Mouse (Mus musculus) kidney, embryonic 15.5 days (tissue): ENCODE measurements around the gene Arel1. TPM values are rescaled to one million over a fixed set of nuclear protein-coding genes. Genes with fewer than 3 reads are reported as not detected.

Experiments
- ATAC-seq: fragments of 200-750 bp; cut with Nextera tagmentation; replicated peaks from 2 replicates; pipeline ENCODE4 v1.8.0; 2017; ENCODE audit warnings: moderate TSS enrichment; ENCODE audit not compliant: low FRiP score
- H3K27ac ChIP-seq: fragments of 300-500 bp; sonication (generic); 2 replicates; pipeline ENCODE4 v1.5.1; 2015; ENCODE audit warnings: mild to moderate bottlenecking, inconsistent platforms
- H3K27me3 ChIP-seq: fragments of 300-500 bp; sonication (generic); 2 replicates; pipeline ENCODE4 v1.6.1; 2015; ENCODE audit warnings: inconsistent platforms
- H3K36me3 ChIP-seq: fragments of 300-500 bp; sonication (generic); 2 replicates; pipeline ENCODE4 v1.6.1; 2015; ENCODE audit warnings: inconsistent platforms
- H3K4me1 ChIP-seq: fragments of 300-500 bp; sonication (generic); 2 replicates; pipeline ENCODE4 v1.6.1; 2015; ENCODE audit warnings: inconsistent platforms
- H3K4me2 ChIP-seq: fragments of 300-500 bp; sonication (generic); 2 replicates; pipeline ENCODE4 v1.6.1; 2015; ENCODE audit warnings: moderate library complexity, mild to moderate bottlenecking, inconsistent platforms
- H3K4me3 ChIP-seq: fragments of 300-500 bp; sonication (generic); replicated peaks from 2 replicates; pipeline ENCODE4 v1.5.1; 2015; ENCODE audit warnings: mild to moderate bottlenecking, inconsistent platforms
- H3K9ac ChIP-seq: fragments of 300-500 bp; sonication (generic); 2 replicates; pipeline ENCODE4 v1.6.1; 2015; ENCODE audit warnings: mild to moderate bottlenecking, inconsistent platforms
- H3K9me3 ChIP-seq: fragments of 300-500 bp; sonication (generic); replicated peaks from 2 replicates; pipeline ENCODE4 v1.6.1; 2016; ENCODE audit warnings: inconsistent platforms
- WGBS: fragments of 180-500 bp; shearing (Covaris S2); methylation state at CpG from one replicate; pipeline ENCODE4 v1.1.7; 2015; ENCODE audit warnings: mixed read lengths; 5-methylcytosine and 5-hydroxymethylcytosine counted together
- polyA plus RNA-seq: library from polyadenylated mRNA; unstranded; fragments of >200 nt; fragmentation: Nextera tagmentation; extraction: Ambion mirVana; gene quantifications from 2 replicates; pipeline ENCODE4 v1.2.1, GENCODE M21; 2015

Gene Arel1
- polyA plus RNA-seq, 1 experiment from 2014 or later: 13.7 TPM

- 89% methylated on average over 9 of the region's 9 CpGs for WGBS
- H3K9me3 ChIP-seq: no peaks in the 10 kb centered on the region
Measured at GRCm38 (mm10) chr12:84944813-84945553, 25.7 kb downstream of the Arel1 start.

GRCm38 (mm10) chr12:84944150-84944812 is 26.4 kb downstream of the Arel1 start:
- H3K36me3 ChIP-seq: peaks cover 80% of the 10 kb centered on the region
- no peak overlapping the region for H3K4me2 ChIP-seq
- H3K4me3 ChIP-seq: no peak overlapping the region
- no peak overlapping the region for H3K27ac ChIP-seq
- WGBS: 82% methylated on average over 4 of the region's 4 CpGs
- no peaks in the 10 kb centered on the region for H3K27me3 ChIP-seq
- H3K9ac ChIP-seq: no peak overlapping the region
- no peaks in the 10 kb centered on the region for H3K4me1 ChIP-seq
- no peaks in the 10 kb centered on the region for H3K9me3 ChIP-seq
- no peak for ATAC-seq

More at GRCm38 (mm10) chr12:84944813-84945553, 25.7 kb downstream of the Arel1 start:
- no peak overlapping the region for H3K4me3 ChIP-seq
- no peaks in the 10 kb centered on the region for H3K4me1 ChIP-seq
- ATAC-seq: no peak
- no peak overlapping the region for H3K27ac ChIP-seq
- H3K9ac ChIP-seq: no peak overlapping the region
- H3K36me3 ChIP-seq: peaks cover 80% of the 10 kb centered on the region
- H3K4me2 ChIP-seq: no peak overlapping the region
- H3K27me3 ChIP-seq: no peaks in the 10 kb centered on the region

GRCm38 (mm10) chr12:84943006-84943952 is 27.4 kb downstream of the Arel1 start:
- 86% methylated on average over 21 of the region's 21 CpGs for WGBS
- Histone ChIP-seq H3K9me3 (no peaks in the 10 kb centered on the region), H3K4me3 (no peak overlapping the region), H3K27ac (no peak overlapping the region), H3K9ac (no peak overlapping the region), H3K4me1 (no peaks in the 10 kb centered on the region), H3K36me3 (peaks cover 81% of the 10 kb centered on the region), H3K4me2 (no peak overlapping the region), H3K27me3 (no peaks in the 10 kb centered on the region)
- ATAC-seq: no peak

DNA sequence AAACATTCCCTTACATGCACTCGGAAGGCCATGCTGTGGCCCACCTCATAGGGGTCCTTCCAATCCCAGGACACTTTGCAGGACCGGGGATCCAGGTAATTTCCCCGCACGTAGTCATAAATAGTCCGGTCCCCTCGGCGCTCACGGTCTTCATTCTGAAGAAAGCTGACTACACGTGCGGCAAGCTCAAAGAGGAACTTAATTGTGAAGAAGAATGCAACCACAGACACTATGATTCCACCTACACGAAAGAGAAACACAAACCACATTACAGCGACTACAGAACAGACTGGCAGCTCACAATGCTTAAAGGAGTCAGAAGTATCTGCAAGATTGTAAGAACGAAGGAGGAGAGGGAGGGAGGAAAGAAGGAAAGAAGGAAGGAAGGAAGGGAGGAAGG is 29.0 kb downstream of the Arel1 start:
- 92% methylated on average over 13 of the region's 13 CpGs for WGBS
- H3K27me3 ChIP-seq: no peaks in the 10 kb centered on the region
- no peak overlapping the region for H3K9ac ChIP-seq
- H3K9me3 ChIP-seq: no peaks in the 10 kb centered on the region
- H3K4me3 ChIP-seq: no peak overlapping the region
- no peaks in the 10 kb centered on the region for H3K4me1 ChIP-seq
- no peak overlapping the region for H3K27ac ChIP-seq
- no peak overlapping the region for H3K4me2 ChIP-seq
- peaks cover 73% of the 10 kb centered on the region for H3K36me3 ChIP-seq
- ATAC-seq: no peak

GRCm38 (mm10) chr12:84940343-84940742 is 30.4 kb downstream of the Arel1 start:
- WGBS: 86% methylated on average over 7 of the region's 7 CpGs
- Histone ChIP-seq H3K9me3 (no peaks in the 10 kb centered on the region), H3K27me3 (no peaks in the 10 kb centered on the region), H3K9ac (no peak overlapping the region), H3K4me2 (no peak overlapping the region), H3K36me3 (peaks cover 72% of the 10 kb centered on the region), H3K27ac (no peak overlapping the region), H3K4me1 (no peaks in the 10 kb centered on the region), H3K4me3 (no peak overlapping the region)
- no peak for ATAC-seq

DNA sequence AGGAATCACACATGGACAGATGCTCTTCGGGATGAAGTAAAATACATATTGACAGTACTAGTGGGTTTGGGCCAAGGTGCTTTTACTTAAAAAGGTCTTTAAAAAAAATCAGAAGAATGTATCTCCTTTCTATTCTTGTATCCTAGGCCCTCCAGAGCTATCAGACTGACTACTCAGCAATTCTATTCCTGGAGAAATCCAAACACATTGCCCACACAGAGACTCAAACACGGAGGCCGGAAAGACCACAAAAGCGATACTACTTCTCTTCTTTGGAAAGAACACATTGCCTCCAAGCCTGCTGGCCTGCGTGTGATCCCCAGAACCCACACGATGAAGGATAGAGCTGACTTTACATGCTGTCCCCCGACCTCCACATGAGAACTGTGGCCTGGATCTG is 31.6 kb downstream of the Arel1 start:
- Histone ChIP-seq H3K27me3 (no peaks in the 10 kb centered on the region), H3K36me3 (peaks cover 74% of the 10 kb centered on the region), H3K9ac (no peak overlapping the region), H3K27ac (no peak overlapping the region), H3K4me3 (no peak overlapping the region), H3K4me2 (no peak overlapping the region), H3K9me3 (no peaks in the 10 kb centered on the region), H3K4me1 (no peaks in the 10 kb centered on the region)
- 91% methylated on average over 7 of the region's 7 CpGs for WGBS
- ATAC-seq: no peak

GRCm38 (mm10) chr12:84935343-84935742 is 35.4 kb downstream of the Arel1 start:
- WGBS: 86% methylated on average over 5 of the region's 5 CpGs
- ATAC-seq: no peak
- Histone ChIP-seq H3K4me2 (no peak overlapping the region), H3K27ac (no peak overlapping the region), H3K4me1 (no peaks in the 10 kb centered on the region), H3K36me3 (peaks cover 77% of the 10 kb centered on the region), H3K4me3 (no peak overlapping the region), H3K9ac (no peak overlapping the region), H3K27me3 (no peaks in the 10 kb centered on the region), H3K9me3 (no peaks in the 10 kb centered on the region)

- Histone ChIP-seq H3K36me3 (peaks cover 78% of the 10 kb centered on the region), H3K9me3 (no peaks in the 10 kb centered on the region), H3K4me3 (no peak overlapping the region), H3K4me2 (no peak overlapping the region), H3K9ac (no peak overlapping the region), H3K27ac (no peak overlapping the region), H3K27me3 (no peaks in the 10 kb centered on the region), H3K4me1 (no peaks in the 10 kb centered on the region)
- 96% methylated on average over 6 of the region's 6 CpGs for WGBS
- no peak for ATAC-seq
Measured at GRCm38 (mm10) chr12:84932210-84932609, 38.5 kb downstream of the Arel1 start.

- Histone ChIP-seq H3K27me3 (no peaks in the 10 kb centered on the region), H3K36me3 (peaks cover 88% of the 10 kb centered on the region), H3K4me2 (no peak overlapping the region), H3K4me3 (no peak overlapping the region), H3K9me3 (no peaks in the 10 kb centered on the region), H3K27ac (no peak overlapping the region), H3K9ac (no peak overlapping the region), H3K4me1 (no peaks in the 10 kb centered on the region)
- WGBS: 92% methylated on average over 6 of the region's 6 CpGs
- ATAC-seq: no peak
Measured at GRCm38 (mm10) chr12:84926542-84926941, 44.2 kb downstream of the Arel1 start.

DNA sequence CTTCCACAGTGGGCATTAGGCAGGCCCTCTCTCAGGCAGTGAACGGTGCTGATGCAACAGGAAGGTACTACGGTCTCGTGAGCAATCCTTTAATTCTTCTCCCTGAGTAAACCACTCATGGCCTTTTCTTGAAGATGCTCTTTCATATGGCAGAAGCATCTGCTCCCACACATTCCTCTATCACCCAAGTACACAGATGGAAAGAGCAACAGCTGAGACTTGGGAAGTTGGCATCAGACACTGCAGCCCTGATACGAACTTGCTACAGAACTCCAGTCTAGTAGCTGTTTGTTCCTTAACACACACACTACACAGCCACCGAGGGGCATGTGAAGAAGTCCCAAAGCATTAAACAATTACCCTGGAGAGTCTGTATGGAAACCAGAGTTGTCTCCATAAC is 46.4 kb downstream of the Arel1 start:
- 90% methylated on average over 5 of the region's 5 CpGs for WGBS
- Histone ChIP-seq H3K4me3 (no peak overlapping the region), H3K9me3 (no peaks in the 10 kb centered on the region), H3K27me3 (no peaks in the 10 kb centered on the region), H3K36me3 (peaks cover 88% of the 10 kb centered on the region), H3K4me1 (no peaks in the 10 kb centered on the region), H3K4me2 (no peak overlapping the region), H3K9ac (no peak overlapping the region), H3K27ac (no peak overlapping the region)
- ATAC-seq: no peak

DNA sequence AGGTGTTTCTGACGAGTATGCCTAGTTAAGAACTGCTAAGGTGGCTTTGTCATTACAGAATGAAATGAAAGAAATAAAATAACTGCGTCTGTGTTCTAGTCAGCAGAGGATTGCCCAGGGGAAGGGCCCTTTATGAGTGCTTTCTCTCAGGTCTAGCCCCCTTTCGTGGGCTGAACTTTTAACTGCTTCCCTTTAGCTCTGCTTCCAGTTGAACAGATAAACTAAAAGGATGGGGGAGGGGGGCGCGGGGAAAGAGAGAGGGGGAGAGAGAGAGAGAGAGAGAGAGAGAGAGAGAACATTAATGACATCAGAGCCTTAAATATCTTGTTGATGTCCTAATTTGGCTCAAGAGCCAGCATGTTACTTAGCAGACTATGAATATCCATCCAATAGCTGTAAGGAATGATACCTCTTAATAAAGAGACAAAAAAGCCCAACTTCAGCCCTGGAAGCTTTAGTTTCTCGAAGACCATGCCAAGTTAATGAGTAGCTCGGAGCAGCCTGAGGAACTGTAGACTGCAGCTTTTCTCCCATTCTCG is 48.8 kb downstream of the Arel1 start:
- Histone ChIP-seq H3K9ac (no peak overlapping the region), H3K4me1 (no peaks in the 10 kb centered on the region), H3K4me3 (no peak overlapping the region), H3K36me3 (peaks cover 90% of the 10 kb centered on the region), H3K27me3 (no peaks in the 10 kb centered on the region), H3K27ac (no peak overlapping the region), H3K4me2 (no peak overlapping the region), H3K9me3 (no peaks in the 10 kb centered on the region)
- no peak for ATAC-seq
- 82% methylated on average over 8 of the region's 8 CpGs for WGBS

DNA sequence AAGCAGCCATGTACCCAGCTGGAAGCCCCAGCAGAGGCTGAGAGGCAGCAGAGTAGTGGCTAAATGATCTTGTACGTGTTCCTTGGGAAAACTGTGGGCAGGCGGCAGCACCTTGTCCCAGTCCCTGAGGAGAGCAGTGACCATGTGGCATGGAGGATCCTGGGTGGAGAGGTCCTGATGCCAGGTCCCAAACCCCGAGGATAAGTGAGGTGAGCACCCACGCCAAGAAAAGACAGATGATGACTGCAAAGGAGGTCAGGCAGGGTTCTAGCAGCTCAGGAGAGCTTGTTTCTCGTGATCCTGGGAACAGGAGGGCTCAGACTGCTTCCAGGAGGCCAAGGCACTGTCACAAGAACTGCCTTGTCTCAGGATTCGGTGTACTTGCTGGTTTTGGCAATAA is 51.9 kb downstream of the Arel1 start:
- Histone ChIP-seq H3K4me1 (no peaks in the 10 kb centered on the region), H3K4me2 (no peak overlapping the region), H3K27ac (no peak overlapping the region), H3K4me3 (no peak overlapping the region), H3K9me3 (no peaks in the 10 kb centered on the region), H3K36me3 (peaks cover 63% of the 10 kb centered on the region), H3K9ac (no peak overlapping the region), H3K27me3 (no peaks in the 10 kb centered on the region)
- 89% methylated on average over 6 of the region's 6 CpGs for WGBS
- ATAC-seq: no peak
